Mouse (Mus musculus) E14TG2a.4 (cell line): ENCODE measurements at regions not wholly inside any gene's neighbourhood (a gene's known extent, or its start where the extent isn't known, plus 50 kb on each side); places are given as distances from the start of the nearest gene placed in this dataset.

Experiments
- CTCF ChIP-seq: conservative IDR thresholded peaks from 2 replicates; pipeline ENCODE4 v1.5.1; 2014; ENCODE audit warnings: low read length
- NANOG ChIP-seq: IDR thresholded peaks from 2 replicates; pipeline ENCODE4 v1.6.1; 2014; ENCODE audit warnings: borderline replicate concordance, low read length, mixed read lengths
- POU5F1 ChIP-seq: IDR thresholded peaks from 2 replicates; pipeline ENCODE4 v1.6.1; 2014; ENCODE audit warnings: low read length, borderline replicate concordance

DNA sequence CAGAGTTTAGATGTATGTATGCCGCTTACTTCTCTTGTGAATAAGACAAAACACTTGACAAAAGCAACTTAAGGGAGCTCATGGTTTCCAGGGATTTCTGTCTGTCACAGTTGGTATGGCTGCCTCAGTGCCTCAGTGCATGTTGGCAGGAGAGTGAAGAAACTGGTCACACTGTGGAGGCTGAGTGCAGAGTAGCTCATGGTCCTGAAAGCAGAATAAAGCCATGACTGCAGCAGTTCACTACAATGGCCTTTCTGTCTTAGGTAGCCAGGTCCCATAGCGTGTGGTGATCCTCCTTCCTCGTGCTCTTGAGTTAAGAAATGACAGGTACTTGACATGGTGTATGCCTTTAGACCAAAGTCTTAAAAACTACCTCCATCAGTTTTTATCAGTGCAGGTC is 178.0 kb upstream of the Marcks start:
- TF ChIP-seq CTCF (no peak), POU5F1 (no peak), NANOG (no peak)
